Mouse (Mus musculus): ENCODE measurements around the gene Crtc2.
"Not testable (repeated sequence)": the region's sequence is repeated elsewhere in the genome, so short reads cannot be mapped to it uniquely, and the experiment has no call there.

The Crtc2 gene

GRCm38 (mm10) chr3:90242984-90243775 lies 10.8 kb upstream of the Crtc2 start, which contains the start of gene Creb3l4:
TSS of gene Creb3l4 (minus strand) at chr3:90243512.
- no peak for DNase-seq

DNA sequence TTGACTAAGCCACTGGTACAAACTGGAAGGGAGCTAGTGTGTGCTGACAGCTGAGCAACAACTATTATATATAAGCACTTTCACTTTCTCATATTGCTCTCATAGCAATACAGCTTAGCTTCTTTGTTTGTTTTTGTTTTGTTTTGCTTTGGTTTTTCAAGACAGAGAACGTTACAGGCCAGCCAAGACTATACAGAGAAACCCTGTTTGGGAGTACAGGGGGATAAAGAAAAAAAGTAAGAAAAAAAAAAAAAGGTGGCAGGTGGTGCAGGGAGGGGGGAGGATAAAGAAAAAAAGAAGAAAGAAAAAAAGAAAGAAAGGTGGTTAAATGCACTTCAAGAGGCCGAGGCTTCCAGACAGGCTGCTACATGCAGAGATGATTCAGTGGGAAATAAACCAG lies 8.6 kb upstream of the Crtc2 start:
- no peak for DNase-seq

GRCm38 (mm10) chr3:90247630-90247959 lies 6.4 kb upstream of the Crtc2 start:
- DNase-seq = no peak

GRCm38 (mm10) chr3:90247960-90248745 lies 5.8 kb upstream of the Crtc2 start, which contains the start of gene Slc39a1:
TSS of gene Slc39a1 (plus strand) at chr3:90248172.
- peak; percentile 87 for DNase-seq

GRCm38 (mm10) chr3:90248746-90249100 lies 5.2 kb upstream of the Crtc2 start:
- DNase-seq = no peak

GRCm38 (mm10) chr3:90250791-90251190 lies 3.2 kb upstream of the Crtc2 start:
- no peak for DNase-seq

DNA sequence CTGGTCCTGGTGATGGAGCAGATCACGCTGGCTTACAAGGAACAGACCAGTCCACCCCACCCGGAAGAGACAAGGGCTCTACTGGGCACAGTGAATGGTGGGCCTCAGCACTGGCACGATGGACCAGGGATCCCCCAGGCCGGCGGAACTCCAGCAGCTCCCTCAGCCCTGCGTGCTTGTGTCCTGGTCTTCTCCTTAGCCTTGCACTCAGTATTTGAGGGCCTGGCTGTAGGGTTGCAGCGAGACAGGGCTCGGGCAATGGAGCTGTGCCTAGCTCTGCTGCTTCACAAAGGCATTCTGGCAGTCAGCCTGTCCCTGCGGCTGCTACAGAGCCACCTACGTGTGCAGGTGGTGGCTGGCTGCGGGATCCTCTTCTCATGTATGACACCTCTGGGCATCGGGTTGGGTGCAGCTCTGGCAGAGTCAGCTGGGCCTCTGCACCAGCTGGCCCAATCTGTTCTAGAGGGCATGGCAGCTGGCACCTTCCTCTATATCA lies 2.2 kb upstream of the Crtc2 start:
- not testable (repeated sequence) for DNase-seq

GRCm38 (mm10) chr3:90252659-90253058 lies 1.3 kb upstream of the Crtc2 start:
- not testable (repeated sequence) for DNase-seq

GRCm38 (mm10) chr3:90253174-90253573 lies 789 bp upstream of the Crtc2 start:
- not testable (repeated sequence) for DNase-seq

DNA sequence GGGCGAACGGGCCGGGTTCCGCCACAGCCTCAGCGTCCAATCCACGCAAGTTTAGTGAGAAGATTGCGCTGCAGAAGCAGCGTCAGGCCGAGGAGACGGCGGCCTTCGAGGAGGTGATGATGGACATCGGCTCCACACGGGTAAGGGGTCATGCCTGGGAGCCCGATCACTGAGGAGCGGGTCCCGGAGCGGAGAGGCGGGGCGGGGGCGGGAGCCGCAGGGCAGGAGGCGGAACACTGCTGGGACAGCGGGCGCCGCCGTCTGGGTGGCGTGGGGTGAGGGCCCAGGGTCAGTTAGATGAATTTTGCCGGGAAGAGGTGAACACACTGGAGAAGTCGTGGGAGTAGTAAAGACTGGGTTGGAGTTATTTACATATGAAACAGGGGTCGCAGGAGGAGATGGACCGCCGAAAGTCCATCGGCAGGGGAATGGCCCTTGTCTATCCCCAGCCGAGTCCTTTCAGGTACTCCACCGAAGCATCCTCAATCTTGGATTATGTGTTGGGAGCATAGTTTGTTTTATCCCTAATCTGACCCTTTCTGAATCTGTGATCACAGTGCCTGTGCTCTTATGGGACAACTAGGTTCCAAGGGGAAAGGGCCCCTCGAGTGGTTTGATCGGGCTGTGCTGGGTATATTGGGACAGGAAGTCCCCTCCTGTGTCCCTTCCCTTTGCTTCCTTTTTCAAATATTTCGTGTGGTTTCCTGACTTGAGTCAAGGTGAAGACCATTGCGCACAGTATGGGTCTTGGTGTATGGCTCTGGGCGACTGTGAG lies 643 bp downstream of the Crtc2 start:
- DNase-seq = no peak

GRCm38 (mm10) chr3:90255194-90255565 lies 1.2 kb downstream of the Crtc2 start:
- DNase-seq = no peak

- DNase-seq = no peak
Observed at GRCm38 (mm10) chr3:90255784-90256353, 1.9 kb downstream of the Crtc2 start.

DNA sequence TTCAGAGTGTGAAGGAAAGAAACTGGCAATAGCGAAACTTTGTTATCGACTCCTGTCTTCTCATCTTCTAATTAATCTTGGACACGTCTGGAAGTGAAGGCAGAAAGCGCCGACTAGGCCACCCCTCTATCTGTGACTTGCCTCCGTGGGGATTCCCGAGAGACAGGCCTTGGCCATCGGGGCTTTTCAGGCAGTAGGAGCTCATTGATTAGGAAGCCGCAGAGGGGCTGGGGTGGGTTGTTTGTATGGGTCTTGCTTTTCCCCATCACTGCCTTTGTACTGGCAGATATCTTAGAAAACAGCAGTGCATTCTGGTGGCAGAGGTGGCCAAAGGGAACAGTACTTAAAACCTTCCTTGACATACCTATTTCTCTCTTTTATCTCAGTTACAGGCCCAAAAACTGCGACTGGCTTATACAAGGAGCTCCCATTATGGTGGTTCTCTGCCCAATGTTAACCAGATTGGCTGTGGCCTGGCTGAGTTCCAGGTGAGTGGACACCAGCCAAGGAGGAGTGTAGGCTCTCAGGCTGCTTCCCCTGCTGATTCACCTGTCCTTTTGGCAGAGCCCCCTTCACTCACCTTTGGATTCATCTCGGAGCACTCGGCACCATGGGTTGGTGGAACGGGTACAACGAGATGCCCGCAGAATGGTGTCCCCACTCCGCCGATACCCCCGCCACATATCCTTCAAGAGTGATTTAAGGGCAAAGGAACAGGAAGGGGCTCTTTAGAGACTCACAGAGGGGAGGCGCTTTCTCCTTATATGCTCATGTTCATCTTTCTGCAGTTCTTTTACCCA lies 3.0 kb downstream of the Crtc2 start:
- DNase-seq = no peak

DNA sequence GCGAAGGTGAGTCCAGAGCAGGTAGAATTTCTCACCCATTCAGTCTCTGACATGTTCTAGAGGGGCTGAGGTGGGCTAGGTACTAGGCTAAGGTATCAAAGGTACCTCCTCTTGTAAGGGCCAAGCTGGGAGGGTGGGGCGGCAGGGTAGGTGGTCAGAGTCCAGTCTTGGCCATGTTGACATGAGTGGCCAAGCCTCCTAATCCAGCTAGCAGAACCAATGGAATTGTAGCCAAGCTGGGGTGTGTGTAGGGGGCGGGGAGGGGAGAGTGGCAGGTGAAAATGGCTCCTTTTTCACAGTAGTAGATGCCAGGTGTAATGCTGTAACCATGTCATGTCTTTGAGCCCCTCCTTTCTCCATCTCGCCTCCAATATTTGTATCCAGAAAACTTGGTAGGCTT lies 4.6 kb downstream of the Crtc2 start:
- DNase-seq = no peak

GRCm38 (mm10) chr3:90263121-90263771 lies 9.3 kb downstream of the Crtc2 start:
- no peak for DNase-seq

DNA sequence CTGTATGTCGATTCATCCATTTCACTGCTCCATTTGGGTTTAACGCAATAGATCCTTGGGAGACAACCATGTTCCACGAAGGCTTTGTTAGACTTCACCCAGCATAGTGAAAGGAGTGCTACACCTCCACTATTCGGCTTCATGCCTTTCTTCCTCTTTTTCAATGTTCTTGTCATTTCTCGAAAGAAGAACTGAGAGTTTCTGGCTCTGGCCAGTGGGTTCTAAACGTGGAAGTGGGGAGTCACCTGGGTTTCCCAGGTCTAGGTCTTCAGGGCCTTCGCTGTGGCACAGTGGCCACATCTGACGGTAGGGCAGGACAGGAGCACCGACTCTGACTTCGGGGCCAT lies 10.7 kb downstream of the Crtc2 start:
- DNase-seq = no peak

DNA sequence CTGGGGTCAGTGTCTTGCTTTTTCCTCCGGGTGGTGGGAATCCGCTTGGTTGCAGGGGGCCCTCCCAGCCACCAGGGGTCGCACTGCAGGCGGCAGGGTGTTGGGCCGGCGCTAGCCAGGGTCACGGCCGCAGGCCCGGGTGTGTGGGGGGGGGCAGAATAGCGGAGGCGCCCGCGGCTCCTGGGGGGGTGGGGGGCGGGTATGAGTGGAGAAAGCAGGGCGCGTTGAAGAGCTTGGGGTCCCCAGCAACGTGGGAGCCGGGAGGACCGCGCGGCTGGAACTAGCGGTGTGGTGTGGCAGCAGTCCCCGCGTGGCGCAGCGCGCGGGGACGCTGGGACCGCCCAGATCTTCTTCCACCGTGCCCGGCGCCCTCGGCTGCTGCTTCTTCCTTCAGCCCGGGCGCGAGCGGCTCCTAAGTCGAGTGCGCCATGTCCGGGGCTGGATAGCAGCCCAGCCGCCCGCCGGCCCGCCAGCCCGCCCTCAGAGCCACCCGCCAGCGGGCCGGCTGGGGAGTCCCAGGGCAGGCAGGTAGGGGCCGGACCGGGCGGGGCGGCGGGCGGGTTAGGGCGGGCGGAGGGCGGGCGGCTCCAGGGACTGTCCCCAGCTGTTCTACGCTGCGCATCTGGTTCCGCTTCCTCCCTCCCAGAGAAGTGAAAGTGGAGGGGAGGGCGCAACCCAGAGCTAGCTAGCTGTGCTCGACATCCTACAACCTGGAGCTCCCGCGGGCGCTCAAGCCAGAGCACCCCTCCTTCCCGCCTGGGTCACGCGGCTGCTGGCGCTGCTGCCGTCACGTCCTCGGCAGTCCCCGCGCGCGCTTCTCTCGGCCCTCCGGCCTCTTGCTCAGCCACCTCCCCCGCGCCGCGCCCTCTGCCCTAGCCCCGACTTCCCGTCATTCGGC lies 11.3 kb downstream of the Crtc2 start, which contains the start of gene Dennd4b:
TSS of gene Dennd4b (plus strand) at position 152 of the 898 bp plus-strand sequence.
- peak; percentile 85 for DNase-seq

- no peak for DNase-seq
Observed at GRCm38 (mm10) chr3:90265932-90266741, 12.2 kb downstream of the Crtc2 start.

Data from right cerebral cortex, postnatal 14 days (tissue).